In genomic region chr9:61910526-61911256, GRCm38 (mm10) we compare ENCODE assay signal across 11 mouse cellular contexts. TPM values are rescaled to one million over a fixed set of nuclear protein-coding genes. Genes with fewer than 3 reads are reported as not detected.
DNase-seq lines count a peak whose midpoint lies in the region; ATAC-seq lines count a peak whose summit lies in the region.
"Had no signal": no experiment of that assay in that cellular context is flagged by ENCODE, and none has a peak within 500 bp of the region (broad histone marks: within the 10 kb centered on the region; RNA-seq: fewer than 3 reads in every experiment).

No protein-coding gene starts in this region.

- peaks cover 24% of the 10 kb centered on the region for H3K36me3 ChIP-seq in kidney, embryonic 14.5 days (ENCODE audit: control insufficient read depth, insufficient read depth, low read length)
- H3K36me3 ChIP-seq in limb, embryonic 10.5 days: peaks cover 35% of the 10 kb centered on the region

- no peak overlapping the region for H3K4me2 ChIP-seq in kidney, embryonic 14.5 days (replicated peaks; ENCODE audit: low read depth, low read length)
- H3K4me2 ChIP-seq: hindbrain, embryonic 12.5 days; lung, embryonic 15.5 days had no signal

- peak; percentile 47 for DNase-seq in adrenal gland, postnatal 10 days
- no peak for DNase-seq in adrenal gland, adult 8-10 months
- DNase-seq in kidney, postnatal 14 days: peak; percentile 24
- peak; percentile 40 for DNase-seq in A20 (ENCODE audit: low read depth, low spot score)
- DNase-seq in limb, embryonic 10.5 days (ENCODE audit: low spot score): peak; percentile 56
- DNase-seq in urinary bladder, adult 18-20 months (ENCODE audit: low spot score in 2 of 2): no peak
- no peak for DNase-seq in cerebellum, adult 8-10 months
- DNase-seq: cerebellum, postnatal 36 days had no signal

- ATAC-seq in kidney, embryonic 14.5 days (ENCODE audit: low FRiP score, low TSS enrichment): no peak

- no peaks in the 10 kb centered on the region for H3K9me3 ChIP-seq in kidney, embryonic 14.5 days (ENCODE audit: control insufficient read depth, low read length)
- H3K9me3 ChIP-seq in limb, embryonic 10.5 days (replicated peaks): no peaks in the 10 kb centered on the region
- H3K9me3 ChIP-seq: hindbrain, embryonic 12.5 days; lung, embryonic 15.5 days had no signal

- H3K27me3 ChIP-seq in kidney, embryonic 14.5 days (ENCODE audit: control insufficient read depth, insufficient read depth, low read length): no peaks in the 10 kb centered on the region
- no peaks in the 10 kb centered on the region for H3K27me3 ChIP-seq in limb, embryonic 10.5 days (ENCODE audit: low read depth, poor library complexity, severe bottlenecking)
- H3K27me3 ChIP-seq: hindbrain, embryonic 12.5 days; lung, embryonic 15.5 days had no signal

- no peak overlapping the region for H3K27ac ChIP-seq in kidney, embryonic 14.5 days (ENCODE audit: low read depth, low read length)
- no peak overlapping the region for H3K27ac ChIP-seq in limb, embryonic 10.5 days
- H3K27ac ChIP-seq: hindbrain, embryonic 12.5 days; lung, embryonic 15.5 days had no signal

- no peak overlapping the region for H3K9ac ChIP-seq in kidney, embryonic 14.5 days (ENCODE audit: low read depth, low read length)
- H3K9ac ChIP-seq: hindbrain, embryonic 12.5 days; lung, embryonic 15.5 days had no signal

- H3K4me3 ChIP-seq in kidney, embryonic 14.5 days (ENCODE audit: low read length): no peak overlapping the region
- no peak overlapping the region for H3K4me3 ChIP-seq in limb, embryonic 10.5 days
- H3K4me3 ChIP-seq: hindbrain, embryonic 12.5 days; lung, embryonic 15.5 days had no signal

- H3K4me1 ChIP-seq in kidney, embryonic 14.5 days (ENCODE audit: control insufficient read depth, insufficient read depth, low read length): peaks cover 4% of the 10 kb centered on the region; the same call in 1 of the 2 replicates
- H3K4me1 ChIP-seq in limb, embryonic 10.5 days: peaks cover 21% of the 10 kb centered on the region

- 46% methylated on average over 20 of the region's 20 CpGs for WGBS in kidney, embryonic 14.5 days
- 43% methylated on average over 20 of the region's 20 CpGs for WGBS in limb, embryonic 10.5 days

RNA-seq across cellular contexts. Expression of gene Rplp1, which starts 3.7 kb away (rescaled TPM):
- total RNA-seq in adrenal gland, postnatal 10 days (2021): 1,000 to 10,000 TPM; 2,187 to 2,232 TPM
- 1,000 to 10,000 TPM; 2,047 to 2,140 (median 2,121) TPM for total RNA-seq in adrenal gland, adult 8-10 months (2022)
- 1,603 and 2,211 TPM in 2 replicates for polyA plus RNA-seq in kidney, embryonic 14.5 days (2014; fragmentation: Nextera tagmentation; extraction: Ambion mirVana)
- 1,122 and 1,351 TPM in 2 replicates for polyA plus RNA-seq in limb, embryonic 10.5 days (2016; fragmentation: Nextera tagmentation; extraction: Ambion mirVana)

RNA-seq across cellular contexts. Expression of gene Kif23, which starts 35.9 kb away (rescaled TPM):
- 10 to 100 TPM; 21.5 to 38.3 TPM for total RNA-seq in adrenal gland, postnatal 10 days (2021)
- 1 to 10 TPM; 2.3 to 3.8 (median 3.7) TPM for total RNA-seq in adrenal gland, adult 8-10 months (2022)
- polyA plus RNA-seq in kidney, embryonic 14.5 days (2014; fragmentation: Nextera tagmentation; extraction: Ambion mirVana): 94.6 and 128 TPM in 2 replicates
- 102 and 117 TPM in 2 replicates for polyA plus RNA-seq in limb, embryonic 10.5 days (2016; fragmentation: Nextera tagmentation; extraction: Ambion mirVana)

Comparison
In these comparisons a context has a peak if more than half of its experiments do, and no peak if none do; other contexts are left out.
1. DNase-seq: peak in adrenal gland, postnatal 10 days (single experiment), kidney, postnatal 14 days (single experiment), A20 (single experiment) and limb, embryonic 10.5 days (single experiment); none in adrenal gland, adult 8-10 months (single experiment), urinary bladder, adult 18-20 months (0 of 2) and cerebellum, adult 8-10 months (single experiment).
2. RNA of gene Kif23, which starts 35.9 kb away (total RNA-seq): 21.5 to 38.3 TPM in adrenal gland, postnatal 10 days; 2.3 to 3.8 TPM in adrenal gland, adult 8-10 months; every median in the first group is over 4 times any median in the second.